Mouse (Mus musculus): ENCODE results near the gene Sh2d3c.

Gene Sh2d3c

DNA sequence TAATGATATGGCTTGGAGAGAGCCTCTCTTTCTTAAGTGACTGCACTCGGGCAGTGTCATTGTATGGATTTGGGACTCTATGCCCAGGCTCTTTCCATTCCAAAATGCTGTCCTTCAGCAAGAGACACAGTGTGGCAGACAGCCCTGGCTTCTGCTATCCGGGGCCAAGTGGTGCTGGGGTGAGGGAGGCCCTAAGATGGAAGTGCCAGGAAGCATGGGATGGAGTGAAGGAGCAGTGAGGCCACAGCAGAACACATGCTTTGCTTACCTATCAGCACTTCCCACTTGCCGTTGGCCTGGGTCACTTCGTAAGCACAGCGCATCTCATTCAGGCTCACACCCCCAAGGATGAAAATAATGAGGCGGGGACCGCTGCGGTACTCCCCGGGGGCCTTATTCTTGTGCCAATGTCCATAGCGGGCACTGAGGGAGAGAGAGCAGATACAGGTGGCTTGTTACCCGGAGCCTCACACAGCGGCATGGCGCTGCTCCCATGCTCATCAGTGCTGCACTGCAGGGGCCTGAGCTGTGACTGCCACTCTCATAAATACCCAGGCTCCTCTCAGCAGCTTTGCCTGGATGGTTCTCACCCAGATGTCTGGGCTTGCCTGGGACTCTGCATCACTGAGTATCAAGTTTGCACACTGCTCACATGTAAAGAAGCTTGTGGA, 75.0 kb downstream of the Sh2d3c start:
- no peak for DNase-seq

DNA sequence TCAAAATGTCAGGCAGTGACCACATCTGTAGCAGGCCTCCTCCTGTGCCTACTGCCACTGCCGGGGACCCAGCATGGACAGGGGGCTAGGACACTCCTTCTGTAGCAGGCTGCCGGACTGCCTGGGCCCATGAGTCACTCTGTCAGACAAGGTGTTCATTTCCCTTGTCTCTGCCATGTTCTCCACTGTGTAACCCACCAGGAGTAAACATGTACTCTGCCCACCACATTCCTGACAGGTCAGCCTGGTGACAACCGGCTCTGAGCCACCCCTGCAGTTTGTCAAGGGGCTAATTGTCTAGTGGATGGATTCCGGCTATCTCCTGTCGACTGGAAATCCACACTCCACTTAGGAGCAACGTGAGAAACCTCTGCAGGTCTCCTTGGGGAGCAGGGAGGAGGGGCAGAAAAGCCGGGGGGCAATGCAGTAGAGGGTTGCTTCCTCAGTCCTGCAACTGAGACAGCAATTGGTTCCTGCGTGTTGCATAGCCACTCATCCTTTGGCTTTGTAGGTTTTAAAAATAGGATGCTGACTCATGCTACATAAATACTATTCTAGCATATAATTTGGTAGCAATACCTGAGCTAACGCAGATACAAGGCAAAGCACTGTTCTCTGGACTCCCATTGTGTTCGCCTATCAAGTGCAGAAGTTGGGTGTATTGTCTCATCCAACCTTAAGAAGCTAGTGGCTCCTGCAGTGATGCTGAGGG, 77.6 kb downstream of the Sh2d3c start:
- no peak for DNase-seq

All from kidney, postnatal 25 days (tissue).